Comparison of ENCODE assay signal across 9 mouse cellular contexts in the genomic region with DNA sequence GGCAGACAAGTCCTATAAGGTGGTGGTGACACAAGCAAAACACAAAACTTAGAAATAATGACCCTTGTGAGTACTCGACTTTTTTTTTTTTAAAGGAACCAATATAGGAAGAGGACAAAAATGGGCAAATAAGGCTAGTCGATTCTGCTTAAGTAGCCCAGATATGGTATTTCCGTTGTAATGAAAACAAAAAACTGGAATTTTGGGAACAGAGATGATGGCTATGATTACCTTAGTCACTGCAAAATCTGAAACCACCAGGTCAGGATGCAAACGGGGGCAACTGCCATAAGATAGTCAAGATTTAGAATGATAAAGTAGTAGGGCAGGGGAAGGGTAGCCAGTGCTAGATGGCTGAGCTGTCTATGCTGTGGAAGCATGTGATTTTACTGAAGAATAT. TPM values are rescaled to one million over a fixed set of nuclear protein-coding genes. Genes with fewer than 3 reads are reported as not detected.
A peak's percentile ranks its signal among the peaks of the same experiment; 100 is the strongest.
DNase-seq lines count a peak whose midpoint lies in the region; ATAC-seq lines count a peak whose summit lies in the region.
"Had no signal": no experiment of that assay in that cellular context is flagged by ENCODE, and none has a peak within 500 bp of the region (broad histone marks: within the 10 kb centered on the region; RNA-seq: fewer than 3 reads in every experiment).

No protein-coding gene starts in this region.

- H3K4me2 ChIP-seq in lung, embryonic 16.5 days (ENCODE audit: low read depth, low read length) = peak overlapping the region; percentile 73
- peak overlapping the region; percentile 79 for H3K4me2 ChIP-seq in forebrain, embryonic 13.5 days
- H3K4me2 ChIP-seq in limb, embryonic 13.5 days (replicated peaks) = peak overlapping the region; percentile 88
- H3K4me2 ChIP-seq in neural tube, embryonic 14.5 days (ENCODE audit: low read depth, low read length) = peak overlapping the region; percentile 83

- ATAC-seq in lung, embryonic 16.5 days (ENCODE audit: low read depth) = no peak
- ATAC-seq in forebrain, embryonic 13.5 days = no peak
- ATAC-seq in limb, embryonic 13.5 days (ENCODE audit: low FRiP score, low read depth) = no peak
- ATAC-seq in neural tube, embryonic 14.5 days (ENCODE audit: low read depth) = no peak
- ATAC-seq in megakaryocyte-erythroid progenitor cell, adult 5-6 weeks (replicated peaks; ENCODE audit: low FRiP score, low TSS enrichment, poor library complexity, severe bottlenecking) = no peak
- no peak for ATAC-seq in frontal cortex, adult (ENCODE audit: low TSS enrichment)

- no peak for DNase-seq in lung, postnatal 4 days
- no peak for DNase-seq in layer of hippocampus, adult 9-10 months (ENCODE audit: low spot score)
- DNase-seq: embryo, embryonic 11 days had no signal

- H3K36me3 ChIP-seq in lung, embryonic 16.5 days (ENCODE audit: control insufficient read depth, insufficient read depth, low read length) = peaks cover 14% of the 10 kb centered on the region
- H3K36me3 ChIP-seq in forebrain, embryonic 13.5 days (ENCODE audit: poor library complexity, severe bottlenecking) = peaks cover 26% of the 10 kb centered on the region
- H3K36me3 ChIP-seq in limb, embryonic 13.5 days = peaks cover 23% of the 10 kb centered on the region
- peaks cover 16% of the 10 kb centered on the region for H3K36me3 ChIP-seq in neural tube, embryonic 14.5 days (ENCODE audit: control insufficient read depth, insufficient read depth, low read length)

- H3K27me3 ChIP-seq in lung, embryonic 16.5 days (ENCODE audit: control insufficient read depth, insufficient read depth, low read depth, low read length) = no peaks in the 10 kb centered on the region
- H3K27me3 ChIP-seq in forebrain, embryonic 13.5 days = no peaks in the 10 kb centered on the region
- H3K27me3 ChIP-seq in limb, embryonic 13.5 days = no peaks in the 10 kb centered on the region
- no peaks in the 10 kb centered on the region for H3K27me3 ChIP-seq in neural tube, embryonic 14.5 days (ENCODE audit: control insufficient read depth, insufficient read depth, low read length)

- WGBS in lung, embryonic 16.5 days = 36% methylated on average over 4 of the region's 4 CpGs
- 44% methylated on average over 4 of the region's 4 CpGs for WGBS in forebrain, embryonic 13.5 days
- 45% methylated on average over 4 of the region's 4 CpGs for WGBS in limb, embryonic 13.5 days
- WGBS in neural tube, embryonic 14.5 days = 37% methylated on average over 4 of the region's 4 CpGs

- peaks cover 6% of the 10 kb centered on the region; the same call in 1 of the 2 replicates for H3K4me1 ChIP-seq in lung, embryonic 16.5 days (replicated peaks; ENCODE audit: control insufficient read depth, insufficient read depth, low read length)
- peaks cover 24% of the 10 kb centered on the region for H3K4me1 ChIP-seq in forebrain, embryonic 13.5 days
- peaks cover 13% of the 10 kb centered on the region for H3K4me1 ChIP-seq in limb, embryonic 13.5 days
- peaks cover 3% of the 10 kb centered on the region; the same call in 1 of the 2 replicates for H3K4me1 ChIP-seq in neural tube, embryonic 14.5 days (ENCODE audit: control insufficient read depth, insufficient read depth, low read length)

- no peak overlapping the region for H3K27ac ChIP-seq in lung, embryonic 16.5 days (ENCODE audit: low read length)
- no peak overlapping the region for H3K27ac ChIP-seq in forebrain, embryonic 13.5 days
- H3K27ac ChIP-seq in limb, embryonic 13.5 days = no peak overlapping the region; the same call in 1 of the 2 replicates
- H3K27ac ChIP-seq in neural tube, embryonic 14.5 days (ENCODE audit: low read depth, low read length) = no peak overlapping the region

- H3K4me3 ChIP-seq in lung, embryonic 16.5 days (ENCODE audit: low read length) = 0 out of 2 replicates have a peak overlapping the region, but pooled peaks have one; percentile 89
- peak overlapping the region; percentile 75; the same call in 1 of the 2 replicates for H3K4me3 ChIP-seq in forebrain, embryonic 13.5 days
- H3K4me3 ChIP-seq in limb, embryonic 13.5 days = peak overlapping the region; percentile 72
- H3K4me3 ChIP-seq in neural tube, embryonic 14.5 days (ENCODE audit: low read depth, low read length) = peak overlapping the region; percentile 65

- H3K9ac ChIP-seq in lung, embryonic 16.5 days (ENCODE audit: low read length) = no peak overlapping the region
- H3K9ac ChIP-seq in forebrain, embryonic 13.5 days = no peak overlapping the region
- H3K9ac ChIP-seq in limb, embryonic 13.5 days = no peak overlapping the region
- no peak overlapping the region for H3K9ac ChIP-seq in neural tube, embryonic 14.5 days (replicated peaks; ENCODE audit: low read depth, low read length)

- H3K9me3 ChIP-seq in lung, embryonic 16.5 days (ENCODE audit: control insufficient read depth, low read length) = no peaks in the 10 kb centered on the region
- no peaks in the 10 kb centered on the region for H3K9me3 ChIP-seq in forebrain, embryonic 13.5 days (replicated peaks)
- no peaks in the 10 kb centered on the region for H3K9me3 ChIP-seq in limb, embryonic 13.5 days
- H3K9me3 ChIP-seq in neural tube, embryonic 14.5 days (ENCODE audit: control insufficient read depth, low read length) = no peaks in the 10 kb centered on the region

RNA-seq across cellular contexts. Expression of a gene that starts 0.9 kb away (rescaled TPM):
- polyA plus RNA-seq in lung, embryonic 16.5 days (2015; fragmentation: Nextera tagmentation; extraction: Ambion mirVana) = 20.4 and 23.8 TPM in 2 replicates
- polyA plus RNA-seq in forebrain, embryonic 13.5 days (2015; fragmentation: Nextera tagmentation; extraction: Ambion mirVana) = 23.8 and 25.8 TPM in 2 replicates
- 27.1 and 28.6 TPM in 2 replicates for polyA plus RNA-seq in limb, embryonic 13.5 days (2015; fragmentation: Nextera tagmentation; extraction: Ambion mirVana)
- 21.9 and 22.7 TPM in 2 replicates for polyA plus RNA-seq in neural tube, embryonic 14.5 days (2014; fragmentation: Nextera tagmentation; extraction: Ambion mirVana)
- total RNA-seq in megakaryocyte-erythroid progenitor cell, adult 5-6 weeks (2014; fragmentation: Nextera tagmentation) = 72.5 and 104 TPM in 2 replicates
- 75.1 and 125 TPM in 2 replicates for total RNA-seq in megakaryocyte-erythroid progenitor cell, adult 5-6 weeks (2017)

RNA-seq across cellular contexts. Expression of a gene that starts 35.5 kb away (rescaled TPM):
- polyA plus RNA-seq in lung, embryonic 16.5 days (2015; fragmentation: Nextera tagmentation; extraction: Ambion mirVana) = 265 and 302 TPM in 2 replicates
- 439 and 458 TPM in 2 replicates for polyA plus RNA-seq in forebrain, embryonic 13.5 days (2015; fragmentation: Nextera tagmentation; extraction: Ambion mirVana)
- polyA plus RNA-seq in limb, embryonic 13.5 days (2015; fragmentation: Nextera tagmentation; extraction: Ambion mirVana) = 319 and 339 TPM in 2 replicates
- polyA plus RNA-seq in neural tube, embryonic 14.5 days (2014; fragmentation: Nextera tagmentation; extraction: Ambion mirVana) = 397 and 480 TPM in 2 replicates
- total RNA-seq in megakaryocyte-erythroid progenitor cell, adult 5-6 weeks (2014; fragmentation: Nextera tagmentation) = 410 and 422 TPM in 2 replicates
- total RNA-seq in megakaryocyte-erythroid progenitor cell, adult 5-6 weeks (2017) = 571 and 586 TPM in 2 replicates
